Mouse (Mus musculus): ENCODE results near the gene Cdkl2. TPM values are rescaled to one million over a fixed set of nuclear protein-coding genes. Genes with fewer than 3 reads are reported as not detected.

Gene Cdkl2
- polyA plus RNA-seq, 1 experiment from 2014 or later: 0.35 TPM

- 96% methylated on average over 2 of the region's 2 CpGs for WGBS
- H3K4me1 ChIP-seq: no peaks in the 10 kb centered on the region
- no peak for DNase-seq (ENCODE audit: low spot score)
- H3K36me3 ChIP-seq (replicated peaks): peaks cover 97% of the 10 kb centered on the region
- H3K27me3 ChIP-seq (replicated peaks; ENCODE audit: low read depth, poor library complexity, severe bottlenecking): no peaks in the 10 kb centered on the region
- no peaks in the 10 kb centered on the region for H3K9me3 ChIP-seq
- no peak overlapping the region for H3K27ac ChIP-seq (replicated peaks)
- H3K4me3 ChIP-seq: no peak overlapping the region
These were observed 19.5 kb upstream of the Cdkl2 start for GRCm38 (mm10) chr5:92063192-92063591.

GRCm38 (mm10) chr5:92052866-92053265, 9.2 kb upstream of the Cdkl2 start:
- WGBS: 94% methylated on average over 6 of the region's 6 CpGs
- Histone ChIP-seq H3K27me3 (replicated peaks; ENCODE audit: low read depth, poor library complexity, severe bottlenecking) (no peaks in the 10 kb centered on the region), H3K9me3 (no peaks in the 10 kb centered on the region), H3K4me1 (no peaks in the 10 kb centered on the region), H3K4me3 (no peak overlapping the region), H3K27ac (replicated peaks) (no peak overlapping the region), H3K36me3 (replicated peaks) (peaks cover 69% of the 10 kb centered on the region)
- DNase-seq (ENCODE audit: low spot score): no peak

GRCm38 (mm10) chr5:92050419-92050818, 6.7 kb upstream of the Cdkl2 start:
- H3K27ac ChIP-seq (replicated peaks): no peak overlapping the region
- H3K9me3 ChIP-seq: no peaks in the 10 kb centered on the region
- H3K27me3 ChIP-seq (replicated peaks; ENCODE audit: low read depth, poor library complexity, severe bottlenecking): no peaks in the 10 kb centered on the region
- H3K4me1 ChIP-seq: no peaks in the 10 kb centered on the region
- DNase-seq (ENCODE audit: low spot score): no peak
- H3K4me3 ChIP-seq: no peak overlapping the region
- WGBS: 86% methylated on average over 3 of the region's 3 CpGs
- peaks cover 44% of the 10 kb centered on the region for H3K36me3 ChIP-seq (replicated peaks)

GRCm38 (mm10) chr5:92042377-92043348, 1.0 kb downstream of the Cdkl2 start:
- WGBS: under 1% methylated on average over 68 of the region's 68 CpGs
- peak; percentile 91 for DNase-seq (ENCODE audit: low spot score)
- Histone ChIP-seq H3K36me3 (replicated peaks) (no peaks in the 10 kb centered on the region), H3K4me3 (peak overlapping the region; percentile 83), H3K9me3 (no peaks in the 10 kb centered on the region), H3K4me1 (peaks cover 12% of the 10 kb centered on the region), H3K27me3 (replicated peaks; ENCODE audit: low read depth, poor library complexity, severe bottlenecking) (peaks cover 41% of the 10 kb centered on the region), H3K27ac (replicated peaks) (peak overlapping the region; percentile 65)

- 70% methylated on average over 2 of the region's 2 CpGs for WGBS
- H3K9me3 ChIP-seq: no peaks in the 10 kb centered on the region
- DNase-seq (ENCODE audit: low spot score): no peak
- H3K27me3 ChIP-seq (replicated peaks; ENCODE audit: low read depth, poor library complexity, severe bottlenecking): no peaks in the 10 kb centered on the region
- H3K4me3 ChIP-seq: no peak overlapping the region
- H3K27ac ChIP-seq (replicated peaks): no peak overlapping the region
- no peaks in the 10 kb centered on the region for H3K36me3 ChIP-seq (replicated peaks)
- H3K4me1 ChIP-seq: no peaks in the 10 kb centered on the region
These were observed 23.7 kb downstream of the Cdkl2 start for GRCm38 (mm10) chr5:92019960-92020359.

- no peak for DNase-seq (ENCODE audit: low spot score)
- Histone ChIP-seq H3K27ac (replicated peaks) (no peak overlapping the region), H3K27me3 (replicated peaks; ENCODE audit: low read depth, poor library complexity, severe bottlenecking) (no peaks in the 10 kb centered on the region), H3K4me1 (no peaks in the 10 kb centered on the region), H3K9me3 (no peaks in the 10 kb centered on the region), H3K36me3 (replicated peaks) (no peaks in the 10 kb centered on the region), H3K4me3 (no peak overlapping the region)
- 82% methylated on average over 7 of the region's 7 CpGs for WGBS
These were observed 31.9 kb downstream of the Cdkl2 start for GRCm38 (mm10) chr5:92011756-92012155.

GRCm38 (mm10) chr5:92009827-92010226, 33.9 kb downstream of the Cdkl2 start:
- no peak overlapping the region for H3K4me3 ChIP-seq
- H3K27ac ChIP-seq (replicated peaks): no peak overlapping the region
- H3K4me1 ChIP-seq: no peaks in the 10 kb centered on the region
- no peaks in the 10 kb centered on the region for H3K9me3 ChIP-seq
- H3K27me3 ChIP-seq (replicated peaks; ENCODE audit: low read depth, poor library complexity, severe bottlenecking): no peaks in the 10 kb centered on the region
- WGBS: 48% methylated on average over 2 of the region's 2 CpGs
- no peak for DNase-seq (ENCODE audit: low spot score)
- H3K36me3 ChIP-seq (replicated peaks): no peaks in the 10 kb centered on the region

GRCm38 (mm10) chr5:92003011-92003410, 40.7 kb downstream of the Cdkl2 start:
- H3K27me3 ChIP-seq (replicated peaks; ENCODE audit: low read depth, poor library complexity, severe bottlenecking): no peaks in the 10 kb centered on the region
- DNase-seq (ENCODE audit: low spot score): peak; percentile 14
- H3K27ac ChIP-seq (replicated peaks): no peak overlapping the region
- no peaks in the 10 kb centered on the region for H3K36me3 ChIP-seq (replicated peaks)
- WGBS: 70% methylated on average over 2 of the region's 2 CpGs
- peaks cover 9% of the 10 kb centered on the region; the same call in 1 of the 2 replicates for H3K9me3 ChIP-seq
- no peak overlapping the region for H3K4me3 ChIP-seq
- no peaks in the 10 kb centered on the region for H3K4me1 ChIP-seq

GRCm38 (mm10) chr5:92000770-92001169, 42.9 kb downstream of the Cdkl2 start:
- H3K36me3 ChIP-seq (replicated peaks): no peaks in the 10 kb centered on the region
- DNase-seq (ENCODE audit: low spot score): no peak
- no peaks in the 10 kb centered on the region for H3K4me1 ChIP-seq
- peaks cover 9% of the 10 kb centered on the region; the same call in 1 of the 2 replicates for H3K9me3 ChIP-seq
- H3K27ac ChIP-seq (replicated peaks): no peak overlapping the region
- 67% methylated on average over 2 of the region's 2 CpGs for WGBS
- H3K27me3 ChIP-seq (replicated peaks; ENCODE audit: low read depth, poor library complexity, severe bottlenecking): no peaks in the 10 kb centered on the region
- no peak overlapping the region for H3K4me3 ChIP-seq

GRCm38 (mm10) chr5:91994546-91994945, 49.1 kb downstream of the Cdkl2 start:
- no peaks in the 10 kb centered on the region for H3K36me3 ChIP-seq (replicated peaks)
- H3K27ac ChIP-seq (replicated peaks): no peak overlapping the region
- WGBS: 70% methylated on average over 13 of the region's 13 CpGs
- H3K9me3 ChIP-seq: peaks cover 9% of the 10 kb centered on the region; the same call in 1 of the 2 replicates
- no peaks in the 10 kb centered on the region for H3K27me3 ChIP-seq (replicated peaks; ENCODE audit: low read depth, poor library complexity, severe bottlenecking)
- no peak for DNase-seq (ENCODE audit: low spot score)
- no peak overlapping the region for H3K4me3 ChIP-seq
- no peaks in the 10 kb centered on the region for H3K4me1 ChIP-seq

GRCm38 (mm10) chr5:91993061-91993460, 50.6 kb downstream of the Cdkl2 start:
- H3K27me3 ChIP-seq (replicated peaks; ENCODE audit: low read depth, poor library complexity, severe bottlenecking): no peaks in the 10 kb centered on the region
- 92% methylated on average over 2 of the region's 2 CpGs for WGBS
- DNase-seq (ENCODE audit: low spot score): no peak

GRCm38 (mm10) chr5:91991191-91991937, 52.3 kb downstream of the Cdkl2 start:
- Histone ChIP-seq H3K27me3 (replicated peaks; ENCODE audit: low read depth, poor library complexity, severe bottlenecking) (no peaks in the 10 kb centered on the region), H3K4me1 (no peaks in the 10 kb centered on the region), H3K27ac (replicated peaks) (no peak overlapping the region), H3K4me3 (no peak overlapping the region), H3K9me3 (no peaks in the 10 kb centered on the region), H3K36me3 (replicated peaks) (no peaks in the 10 kb centered on the region)
- 82% methylated on average over 6 of the region's 6 CpGs for WGBS
- DNase-seq (ENCODE audit: low spot score): no peak

More at GRCm38 (mm10) chr5:91993061-91993460, 50.6 kb downstream of the Cdkl2 start:
- no peaks in the 10 kb centered on the region for H3K36me3 ChIP-seq (replicated peaks)
- H3K4me3 ChIP-seq: no peak overlapping the region
- H3K27ac ChIP-seq (replicated peaks): no peak overlapping the region
- H3K4me1 ChIP-seq: no peaks in the 10 kb centered on the region
- no peaks in the 10 kb centered on the region for H3K9me3 ChIP-seq

Data from embryonic facial prominence, embryonic 10.5 days (tissue).